Mouse (Mus musculus): Measurements from ENCODE around the gene Ccdc71.
A peak's percentile ranks its signal among the peaks of the same experiment; 100 is the strongest.

Ccdc71 gene

DNA sequence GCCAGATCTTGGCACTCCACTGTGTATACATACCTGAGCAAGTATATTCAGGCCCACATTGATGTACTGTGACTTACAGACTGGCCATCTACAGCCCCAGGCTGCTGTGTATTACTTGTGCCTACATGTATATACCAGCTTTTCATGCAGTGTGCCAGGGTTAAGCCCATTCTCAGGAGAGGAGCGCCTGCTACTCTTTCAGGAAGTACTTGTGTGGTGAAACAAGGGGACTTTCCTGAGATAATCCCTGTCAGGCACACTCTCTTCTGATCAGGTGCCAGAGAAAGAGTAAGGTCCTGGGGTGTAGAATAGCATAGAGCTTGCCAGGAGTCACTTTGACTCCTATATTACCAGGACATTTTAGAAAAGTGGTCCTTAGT, 398 bp upstream of the Ccdc71 start:
- DNase-seq: no peak

DNA sequence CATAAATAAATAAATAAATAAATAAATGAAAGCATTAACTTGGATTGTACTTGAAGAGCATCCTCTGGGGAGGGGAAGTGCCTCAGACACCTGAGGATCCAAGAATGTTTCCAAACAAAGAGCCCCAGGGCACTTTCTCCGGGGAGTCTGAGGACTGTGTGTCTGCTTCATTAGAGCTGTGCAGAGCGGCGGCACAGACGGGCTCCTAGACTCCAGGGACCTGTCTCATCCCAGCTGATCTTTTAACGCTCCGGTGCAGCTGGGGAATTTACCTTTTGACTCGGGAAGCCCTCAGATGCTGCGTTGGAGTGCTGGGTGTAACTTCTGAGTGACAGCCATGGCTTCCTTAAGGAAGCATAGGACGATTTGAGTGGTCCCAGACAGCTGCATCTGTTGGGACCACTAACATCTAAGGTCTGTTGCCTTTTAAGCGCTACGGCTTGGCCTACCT, 879 bp downstream of the Ccdc71 start, which contains the start of gene Klhdc8b:
Gene Klhdc8b, minus strand, starts transcription at position 401 of the 451 bp plus-strand sequence.
- DNase-seq: peak in 1 of 2 experiments; percentile 26

DNA sequence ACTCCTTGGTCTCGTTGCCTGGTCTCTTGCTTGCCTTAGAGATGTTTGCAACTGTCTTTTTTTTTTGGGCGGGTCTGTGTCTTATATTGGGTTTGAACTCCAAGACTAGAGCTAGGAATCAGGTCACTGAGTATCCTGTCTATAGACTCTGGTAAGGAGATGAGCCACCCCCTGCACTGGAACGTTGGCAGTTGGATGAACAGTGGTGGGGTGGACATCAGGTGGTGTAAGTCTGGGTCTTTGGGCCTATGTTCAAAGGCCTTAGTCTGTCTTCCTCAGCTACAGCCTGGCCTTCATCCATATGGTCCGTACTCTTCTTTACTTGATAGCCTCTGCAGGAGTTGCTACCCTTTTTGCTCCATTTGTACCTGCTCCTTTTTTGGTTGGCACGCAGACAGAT, 1.3 kb downstream of the Ccdc71 start:
- DNase-seq: no peak

DNA sequence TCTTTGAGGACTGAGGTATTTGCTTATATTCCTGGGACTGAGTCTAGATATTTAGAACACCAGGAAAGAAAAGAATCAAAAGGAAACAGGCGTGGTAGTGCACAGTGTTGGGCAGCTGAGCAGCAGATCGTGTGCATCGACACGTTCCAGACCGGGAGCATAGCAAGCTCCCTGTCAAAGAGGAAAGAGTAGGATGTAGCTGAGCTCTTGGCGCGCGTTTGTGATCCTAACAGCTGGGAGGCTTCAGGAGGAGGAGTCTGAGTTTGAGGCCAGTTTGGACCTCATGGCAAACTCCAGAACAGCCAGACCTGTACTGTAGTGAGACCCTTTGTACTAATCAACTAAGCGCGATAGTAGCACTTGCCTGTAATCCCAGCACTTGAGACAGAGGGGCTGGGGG, 1.9 kb downstream of the Ccdc71 start:
- DNase-seq: no peak

DNA sequence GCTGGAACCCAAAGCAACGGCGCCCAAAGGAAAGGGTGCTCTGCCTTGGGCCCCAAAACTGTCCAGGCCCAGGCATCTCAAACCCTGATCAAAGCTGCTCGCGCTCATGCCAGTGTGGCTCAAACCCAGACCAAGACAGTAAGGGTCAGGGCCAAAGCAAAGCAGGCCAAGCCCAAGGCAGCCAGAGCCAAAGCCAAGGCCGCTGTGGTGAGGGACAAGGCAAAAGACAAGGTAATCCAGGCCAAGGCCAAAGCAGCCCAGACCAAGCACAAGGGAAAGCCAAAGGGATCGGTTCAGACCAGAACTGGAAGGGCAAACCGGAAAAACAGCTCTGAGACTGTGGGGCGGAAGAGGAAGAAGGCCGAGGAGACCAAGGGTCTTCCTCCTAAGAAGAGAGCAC, 3.4 kb downstream of the Ccdc71 start:
- no peak for DNase-seq

DNA sequence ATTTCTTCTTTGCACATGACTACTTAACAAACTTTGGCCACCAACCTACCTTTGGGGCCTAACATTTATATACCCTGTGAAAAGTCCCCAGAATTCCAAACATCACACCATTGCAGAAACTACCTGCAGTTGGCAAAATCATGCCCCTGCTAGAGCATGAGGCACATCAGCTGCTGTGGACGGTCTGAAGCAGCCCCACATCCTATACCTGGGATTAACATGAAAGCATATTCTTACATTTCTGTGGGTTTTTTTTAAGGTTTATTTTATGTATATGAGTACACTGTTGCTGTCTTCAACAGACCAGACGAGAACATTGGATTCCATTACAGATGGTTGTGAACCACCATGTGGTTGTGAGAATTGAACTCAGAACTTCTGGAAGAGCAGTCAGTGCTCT, 5.9 kb downstream of the Ccdc71 start:
- no peak for DNase-seq

DNA sequence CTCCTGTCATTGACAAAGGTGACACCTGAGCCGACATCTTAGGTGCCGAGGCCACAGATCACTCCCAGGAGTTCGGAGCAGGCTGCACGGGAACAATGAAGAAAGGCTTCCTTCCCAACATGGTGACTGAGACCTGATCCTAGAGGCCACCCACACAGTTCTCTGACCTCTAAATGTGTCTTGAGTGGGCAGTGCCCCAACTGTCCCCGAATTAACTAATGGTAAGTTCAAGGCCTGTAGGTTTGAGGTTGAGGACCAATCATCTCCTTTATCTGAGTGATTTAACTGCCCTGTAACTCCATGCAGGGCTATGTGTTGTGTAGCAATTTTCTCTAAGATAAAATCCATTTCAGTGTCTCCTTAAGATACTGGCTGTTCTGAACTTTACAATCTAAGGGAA, 9.1 kb downstream of the Ccdc71 start:
- no peak for DNase-seq

DNA sequence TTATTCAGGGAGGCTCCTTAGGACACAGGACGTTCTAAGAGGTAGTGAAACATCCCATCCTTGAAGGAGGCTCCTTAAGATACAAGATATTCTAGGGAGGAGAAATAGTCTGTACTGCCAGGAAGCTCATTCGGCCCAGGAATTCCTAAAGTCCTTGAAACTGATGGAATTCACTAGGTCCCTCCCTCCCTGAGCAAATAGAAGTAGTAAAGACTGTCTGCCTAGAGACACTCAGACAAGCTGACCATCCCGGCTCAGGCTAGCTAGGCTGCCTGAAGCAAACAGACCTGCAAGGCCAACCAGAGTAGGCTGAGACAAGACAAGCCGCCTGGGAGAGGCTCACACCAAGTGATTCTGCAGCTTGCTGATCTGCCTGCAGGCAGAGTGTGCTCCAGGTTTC, 9.5 kb downstream of the Ccdc71 start:
- DNase-seq: no peak

DNA sequence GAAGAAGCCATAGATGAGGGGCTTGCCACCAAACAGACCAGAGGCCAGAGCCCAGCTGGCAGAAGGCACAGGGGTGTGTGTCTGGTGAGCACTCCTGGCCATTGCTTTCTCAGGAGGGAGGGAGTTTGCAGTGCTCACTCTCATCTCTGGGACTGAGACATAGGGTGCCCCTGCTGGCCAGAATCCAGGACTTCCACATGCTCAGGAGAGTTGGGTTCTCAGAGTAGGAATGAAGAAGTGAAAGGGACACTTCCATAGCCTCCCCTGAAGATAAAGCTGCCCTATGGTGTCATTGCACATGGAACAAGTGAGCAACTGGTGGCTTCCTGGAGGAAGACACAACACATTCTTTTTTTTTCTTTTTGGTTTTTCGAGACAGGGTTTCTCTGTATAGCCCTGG, 14.2 kb downstream of the Ccdc71 start:
- no peak for DNase-seq

DNA sequence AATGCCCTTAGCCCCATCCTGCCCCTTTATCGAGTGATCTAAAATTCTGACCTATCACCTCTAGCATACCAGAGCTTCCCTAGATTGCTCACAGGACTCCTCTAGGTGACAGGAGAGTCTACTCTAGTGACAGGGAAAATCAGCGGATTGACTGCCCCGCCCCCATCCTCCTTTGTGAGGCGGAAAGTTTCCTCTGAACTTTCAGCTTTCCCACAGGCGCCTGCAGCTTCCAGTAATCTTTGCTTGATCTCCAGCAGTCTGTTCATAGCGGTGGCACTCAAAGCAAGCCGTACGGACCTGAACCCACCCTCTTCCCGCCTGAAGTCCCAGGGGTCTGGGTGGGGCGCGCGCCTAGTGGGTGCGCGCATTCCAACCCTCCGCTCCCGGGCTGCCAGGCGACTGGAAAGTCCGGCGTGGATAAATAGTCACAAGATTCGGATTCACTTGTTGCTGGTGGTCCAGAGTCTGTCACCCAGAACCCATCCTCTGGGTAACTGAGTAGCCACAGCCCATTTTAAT, 18.4 kb downstream of the Ccdc71 start:
- DNase-seq: no peak

DNA sequence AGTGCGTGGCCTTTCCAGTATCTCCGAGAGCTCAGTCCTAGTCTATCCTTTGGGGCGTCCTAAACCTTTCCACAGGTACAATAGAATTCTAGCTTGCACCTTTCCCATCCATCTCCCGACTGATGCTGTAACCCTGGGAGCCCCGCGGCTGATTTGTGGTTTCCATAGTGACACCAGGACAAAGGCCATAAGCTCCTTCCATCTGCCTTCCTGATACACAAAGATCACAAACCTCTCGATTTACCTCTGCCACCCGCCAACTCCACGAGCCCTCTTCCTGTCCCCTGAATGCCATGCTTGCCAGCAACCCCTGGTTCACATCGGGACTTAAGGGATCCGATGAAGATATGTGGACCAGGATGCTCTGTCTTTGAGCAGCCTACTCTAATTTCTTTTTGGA, 18.9 kb downstream of the Ccdc71 start:
- no peak for DNase-seq

DNA sequence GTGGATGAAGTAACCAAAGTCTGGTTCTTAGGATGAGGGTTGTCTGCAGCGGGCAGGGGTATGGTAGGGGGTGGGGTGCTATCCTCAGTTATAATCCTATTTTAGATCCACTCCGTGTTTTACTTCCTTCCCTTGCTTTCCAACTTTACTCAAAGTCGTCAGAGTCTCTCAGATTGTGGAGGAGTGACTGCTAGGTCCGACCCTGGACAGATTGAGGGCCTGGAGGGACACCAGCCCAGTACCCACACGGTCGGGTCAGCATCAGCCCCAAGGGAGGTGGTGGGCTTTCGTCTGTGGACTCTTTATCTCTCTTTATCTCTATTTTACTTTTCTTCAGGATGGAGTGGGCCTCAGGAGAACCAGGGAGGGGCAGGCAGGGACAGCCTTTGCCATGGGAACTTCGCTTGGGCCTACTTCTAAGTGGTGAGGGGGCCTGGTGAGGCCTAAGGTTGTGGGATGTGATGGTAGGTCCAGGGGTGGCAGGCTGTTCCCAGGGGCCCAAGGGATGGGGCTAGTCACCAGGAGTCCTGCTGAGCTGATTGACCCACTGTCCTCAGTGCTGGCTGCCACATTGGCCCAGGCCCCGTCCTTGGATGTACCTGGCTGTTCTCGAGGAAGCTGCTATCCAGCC, 19.5 kb downstream of the Ccdc71 start, which contains the start of gene Lamb2:
Gene Lamb2, plus strand, starts transcription at position 16 of the 631 bp plus-strand sequence.
- DNase-seq: no peak

DNA sequence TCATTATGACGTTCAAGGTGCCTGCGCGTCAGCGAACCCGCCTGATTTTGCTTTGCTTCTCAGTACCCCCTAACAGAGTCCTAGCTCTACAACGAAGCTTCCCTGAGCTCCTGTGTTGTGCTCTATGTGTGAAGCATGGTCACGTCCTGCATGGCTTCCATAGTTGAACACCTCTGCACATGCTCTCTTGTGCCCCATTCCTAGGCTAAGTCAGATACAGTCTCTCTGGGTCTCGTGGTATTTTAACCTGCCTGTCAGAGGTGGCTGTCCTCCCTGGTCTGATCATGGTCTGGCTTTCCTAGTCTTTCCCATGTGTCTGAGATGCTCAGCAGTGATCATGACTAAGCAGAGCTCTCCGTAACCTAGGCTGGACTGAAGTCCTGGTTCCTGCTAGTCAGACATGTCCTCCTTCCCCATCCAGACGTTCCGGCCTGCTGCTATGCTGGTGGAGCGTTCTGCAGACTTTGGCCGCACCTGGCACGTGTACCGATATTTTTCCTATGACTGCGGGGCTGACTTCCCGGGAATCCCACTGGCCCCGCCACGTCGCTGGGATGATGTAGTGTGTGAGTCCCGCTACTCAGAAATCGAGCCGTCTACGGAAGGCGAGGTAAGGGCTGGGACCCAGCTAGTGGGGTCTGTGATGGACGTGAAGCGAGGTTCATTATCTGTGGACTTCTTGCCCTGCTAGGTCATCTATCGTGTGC, 20.6 kb downstream of the Ccdc71 start:
- no peak for DNase-seq

DNA sequence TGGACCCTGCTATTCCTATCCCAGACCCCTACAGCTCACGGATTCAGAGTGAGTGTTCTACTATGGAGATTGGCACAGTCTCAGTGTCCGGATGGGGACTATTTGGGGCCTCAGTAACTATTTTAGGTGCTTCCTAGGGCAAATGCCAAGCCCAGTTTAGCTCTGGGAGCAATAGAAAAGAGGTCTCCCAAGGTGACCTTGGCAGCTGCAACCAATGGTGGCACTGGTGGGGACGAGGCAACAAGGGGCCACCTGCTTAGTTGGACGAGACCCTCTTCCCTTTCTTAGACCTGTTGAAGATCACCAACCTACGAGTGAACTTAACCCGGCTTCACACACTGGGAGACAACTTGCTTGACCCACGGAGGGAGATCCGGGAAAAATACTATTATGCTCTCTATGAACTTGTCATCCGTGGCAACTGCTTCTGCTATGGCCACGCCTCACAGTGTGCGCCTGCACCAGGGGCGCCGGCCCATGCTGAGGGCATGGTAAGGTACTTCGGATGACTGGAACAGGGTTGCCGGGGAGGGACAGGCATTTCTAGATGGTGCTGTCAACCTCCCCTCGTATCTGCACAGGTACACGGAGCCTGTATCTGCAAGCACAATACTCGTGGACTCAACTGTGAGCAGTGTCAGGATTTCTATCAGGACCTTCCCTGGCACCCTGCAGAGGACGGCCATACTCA, 21.3 kb downstream of the Ccdc71 start:
- DNase-seq: no peak

DNA sequence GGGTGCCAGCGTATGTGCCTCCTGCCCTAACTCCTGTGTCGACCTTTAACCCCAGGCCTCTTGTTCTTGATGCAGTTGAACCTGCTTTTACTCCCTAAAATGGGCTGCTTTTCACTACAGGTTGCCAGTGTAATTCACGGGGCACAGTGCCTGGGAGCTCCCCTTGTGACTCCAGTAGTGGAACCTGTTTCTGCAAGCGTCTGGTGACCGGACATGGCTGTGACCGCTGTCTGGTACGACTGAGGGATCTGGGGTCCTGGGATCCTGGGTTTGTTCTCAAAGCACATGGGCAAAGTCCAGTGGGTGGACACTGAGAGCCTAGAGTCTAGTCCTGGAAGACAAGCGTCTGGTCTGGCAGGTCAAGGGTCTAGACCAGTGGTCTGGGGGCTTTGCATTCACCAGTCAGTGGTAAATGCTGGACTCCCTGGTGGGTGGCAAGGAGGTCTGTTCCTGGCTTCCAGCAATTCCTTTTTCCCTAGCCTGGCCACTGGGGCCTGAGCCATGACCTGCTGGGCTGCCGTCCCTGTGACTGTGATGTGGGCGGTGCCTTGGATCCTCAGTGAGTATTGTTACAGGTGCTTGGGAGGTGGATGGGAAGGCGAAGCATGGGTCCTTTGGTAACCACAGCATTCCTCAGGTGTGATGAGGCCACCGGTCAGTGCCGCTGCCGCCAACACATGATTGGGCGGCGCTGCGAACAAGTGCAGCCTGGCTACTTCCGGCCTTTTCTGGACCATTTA, 22.9 kb downstream of the Ccdc71 start:
- DNase-seq: no peak

DNA sequence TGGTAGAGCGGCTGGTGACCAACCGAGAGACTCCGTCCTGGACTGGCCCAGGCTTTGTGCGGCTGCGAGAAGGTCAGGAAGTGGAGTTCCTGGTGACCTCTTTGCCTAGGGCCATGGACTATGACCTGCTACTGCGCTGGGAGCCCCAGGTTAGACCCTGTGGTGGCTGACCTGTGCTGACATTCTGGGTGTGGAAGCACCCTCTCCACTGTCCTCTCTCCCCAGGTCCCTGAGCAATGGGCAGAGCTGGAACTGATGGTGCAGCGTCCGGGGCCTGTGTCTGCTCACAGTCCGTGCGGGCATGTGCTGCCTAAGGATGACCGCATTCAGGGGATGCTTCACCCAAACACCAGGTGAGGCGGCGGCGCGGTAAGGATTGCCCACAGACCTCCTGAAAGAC, 23.7 kb downstream of the Ccdc71 start:
- DNase-seq: no peak

DNA sequence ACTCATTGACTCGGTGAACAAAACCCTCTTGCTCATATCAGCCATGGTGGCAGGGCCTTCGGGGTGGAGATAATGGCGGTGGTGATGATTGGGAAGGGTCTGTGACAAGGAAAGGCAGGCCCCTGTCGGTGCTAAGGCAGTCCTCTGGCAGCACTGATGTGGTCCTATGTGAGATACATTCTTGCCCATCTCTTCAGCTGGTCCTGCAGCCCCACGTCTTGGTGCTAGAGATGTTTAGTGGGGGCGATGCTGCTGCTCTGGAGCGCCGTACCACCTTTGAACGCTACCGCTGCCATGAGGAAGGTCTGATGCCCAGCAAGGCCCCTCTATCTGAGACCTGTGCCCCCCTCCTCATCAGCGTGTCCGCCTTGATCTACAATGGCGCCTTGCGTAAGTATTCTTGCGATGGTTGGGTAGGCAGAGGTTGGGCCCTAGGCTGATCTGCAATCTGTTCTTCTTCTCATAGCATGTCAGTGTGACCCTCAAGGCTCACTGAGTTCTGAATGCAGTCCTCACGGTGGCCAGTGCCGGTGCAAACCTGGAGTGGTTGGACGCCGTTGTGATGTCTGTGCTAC, 25.1 kb downstream of the Ccdc71 start:
- no peak for DNase-seq

DNA sequence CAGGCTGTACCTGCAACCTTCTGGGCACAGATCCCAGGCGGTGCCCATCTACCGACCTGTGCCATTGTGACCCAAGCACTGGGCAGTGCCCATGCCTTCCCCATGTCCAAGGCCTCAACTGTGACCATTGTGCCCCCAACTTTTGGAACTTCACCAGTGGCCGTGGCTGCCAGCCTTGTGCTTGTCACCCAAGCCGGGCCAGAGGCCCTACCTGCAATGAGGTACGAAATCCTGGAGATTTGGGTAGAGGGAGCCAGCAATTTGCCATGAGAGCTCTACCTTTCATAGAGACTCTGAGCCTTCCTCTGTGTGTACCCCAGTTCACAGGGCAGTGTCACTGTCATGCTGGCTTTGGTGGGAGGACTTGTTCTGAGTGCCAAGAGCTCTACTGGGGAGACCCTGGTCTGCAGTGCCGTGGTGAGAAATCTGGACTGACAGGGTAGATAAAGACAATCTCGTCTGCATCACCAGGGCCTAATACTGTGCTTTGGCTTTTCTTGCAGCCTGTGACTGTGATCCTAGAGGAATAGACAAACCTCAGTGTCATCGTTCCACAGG, 26.7 kb downstream of the Ccdc71 start:
- no peak for DNase-seq

DNA sequence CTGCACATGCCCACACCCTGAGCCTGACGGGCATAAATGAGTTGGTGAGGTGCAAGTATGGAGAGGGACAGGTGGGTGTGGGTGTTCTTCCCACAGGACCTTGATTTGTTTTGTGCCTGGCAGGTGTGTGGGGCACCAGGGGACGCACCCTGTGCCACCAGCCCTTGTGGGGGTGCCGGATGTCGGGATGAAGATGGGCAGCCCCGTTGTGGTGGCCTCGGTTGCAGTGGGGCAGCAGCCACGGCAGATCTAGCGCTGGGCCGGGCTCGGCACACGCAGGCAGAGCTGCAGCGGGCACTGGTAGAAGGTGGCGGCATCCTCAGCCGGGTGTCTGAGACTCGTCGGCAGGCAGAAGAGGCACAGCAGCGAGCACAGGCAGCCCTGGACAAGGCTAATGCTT, 28.1 kb downstream of the Ccdc71 start:
- no peak for DNase-seq

DNA sequence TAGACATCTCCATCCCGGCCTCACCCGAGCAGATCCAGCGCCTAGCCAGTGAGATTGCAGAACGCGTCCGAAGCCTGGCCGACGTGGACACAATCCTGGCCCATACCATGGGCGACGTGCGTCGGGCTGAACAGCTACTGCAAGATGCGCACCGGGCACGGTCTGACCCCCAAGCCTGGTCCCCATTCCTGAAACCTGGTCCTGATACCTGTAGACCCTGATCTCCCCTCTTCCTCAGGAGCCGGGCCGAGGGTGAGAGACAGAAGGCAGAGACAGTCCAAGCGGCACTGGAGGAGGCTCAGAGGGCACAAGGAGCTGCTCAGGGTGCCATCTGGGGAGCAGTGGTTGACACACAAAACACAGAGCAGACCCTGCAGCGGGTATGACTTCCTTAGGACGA, 28.9 kb downstream of the Ccdc71 start:
- DNase-seq: no peak

DNA sequence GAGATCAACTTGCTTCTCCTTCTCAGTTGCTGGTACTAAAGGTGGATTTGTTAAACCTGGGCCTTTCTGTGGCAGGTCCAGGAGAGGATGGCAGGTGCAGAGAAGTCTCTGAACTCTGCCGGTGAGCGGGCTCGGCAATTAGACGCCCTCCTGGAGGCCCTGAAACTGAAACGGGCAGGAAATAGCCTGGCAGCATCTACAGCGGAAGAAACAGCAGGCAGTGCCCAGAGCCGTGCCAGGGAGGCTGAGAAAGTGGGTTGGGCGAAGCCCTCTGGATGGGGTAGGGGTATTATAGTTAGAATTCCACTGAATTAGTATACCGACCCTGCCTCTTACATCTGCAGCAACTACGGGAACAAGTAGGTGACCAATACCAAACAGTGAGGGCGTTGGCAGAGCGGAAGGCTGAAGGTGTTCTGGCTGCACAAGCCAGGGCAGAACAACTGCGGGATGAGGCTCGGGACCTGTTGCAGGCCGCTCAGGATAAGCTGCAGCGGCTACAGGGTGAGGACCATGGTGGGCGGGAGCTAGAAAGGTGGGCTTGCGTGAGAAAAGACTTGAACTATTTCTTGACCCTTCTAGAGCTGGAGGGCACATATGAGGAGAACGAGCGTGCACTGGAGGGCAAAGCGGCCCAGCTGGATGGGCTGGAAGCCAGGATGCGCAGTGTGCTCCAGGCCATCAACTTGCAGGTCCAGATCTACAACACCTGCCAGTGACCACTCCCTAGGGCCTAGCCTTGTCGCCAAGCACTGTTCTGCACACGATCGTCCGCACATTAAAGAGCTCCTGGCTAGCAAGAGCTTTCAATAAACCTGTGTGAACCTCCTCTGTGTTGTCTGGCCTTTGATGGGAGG, 29.6 kb downstream of the Ccdc71 start:
- no peak for DNase-seq
